ENCODE assay signal across 23 mouse cellular contexts in genomic region chr1:157027681-157028080, GRCm38 (mm10).
DNase-seq lines count a peak whose midpoint lies in the region; ATAC-seq and TF ChIP-seq lines count a peak whose summit lies in the region.
"Had no signal": no experiment of that assay in that cellular context is flagged by ENCODE, and none has a peak within 500 bp of the region (broad histone marks: within the 10 kb centered on the region; RNA-seq: fewer than 3 reads in every experiment).

No protein-coding gene starts in this region.

- peaks cover 32% of the 10 kb centered on the region for H3K4me1 ChIP-seq in midbrain, embryonic 10.5 days
- 0 out of 2 replicates have a peak, but pooled peaks cover 2% of the 10 kb centered on the region for H3K4me1 ChIP-seq in midbrain, embryonic 11.5 days (ENCODE audit: control insufficient read depth, insufficient read depth, low read length)
- H3K4me1 ChIP-seq in kidney, postnatal 0 days (replicated peaks; ENCODE audit: insufficient read depth, low read length), result no peaks in the 10 kb centered on the region
- H3K4me1 ChIP-seq: liver, embryonic 12.5 days; lung, embryonic 15.5 days; stomach, embryonic 15.5 days had no signal

- no peaks in the 10 kb centered on the region for H3K27me3 ChIP-seq in midbrain, embryonic 10.5 days (ENCODE audit: low read depth, poor library complexity, severe bottlenecking)
- H3K27me3 ChIP-seq in midbrain, embryonic 11.5 days (ENCODE audit: control insufficient read depth, insufficient read depth, low read length), result no peaks in the 10 kb centered on the region
- no peaks in the 10 kb centered on the region for H3K27me3 ChIP-seq in kidney, postnatal 0 days (ENCODE audit: insufficient read depth, low read length)
- H3K27me3 ChIP-seq: liver, embryonic 12.5 days; lung, embryonic 15.5 days; neural tube, embryonic 15.5 days; stomach, embryonic 15.5 days had no signal

- no peak overlapping the region for H3K4me2 ChIP-seq in midbrain, embryonic 11.5 days
- no peak overlapping the region for H3K4me2 ChIP-seq in kidney, postnatal 0 days (ENCODE audit: low read length)
- H3K4me2 ChIP-seq: liver, embryonic 12.5 days; lung, embryonic 15.5 days; neural tube, embryonic 15.5 days; stomach, embryonic 15.5 days had no signal

- no peak for ATAC-seq in midbrain, embryonic 11.5 days (ENCODE audit: low FRiP score)
- ATAC-seq in kidney, postnatal 0 days (replicated peaks; ENCODE audit: low FRiP score, low read depth), result peak; percentile 79
- ATAC-seq: hindbrain, embryonic 16.5 days; liver, embryonic 12.5 days had no signal

- 79% methylated on average over 7 of the region's 7 CpGs for WGBS in midbrain, embryonic 10.5 days
- 75% methylated on average over 7 of the region's 7 CpGs for WGBS in midbrain, embryonic 11.5 days
- 66% methylated on average over 7 of the region's 7 CpGs for WGBS in kidney, postnatal 0 days

- H3K27ac ChIP-seq in midbrain, embryonic 10.5 days (replicated peaks), result peak overlapping the region; percentile 33; the same call in 1 of the 2 replicates
- H3K27ac ChIP-seq in midbrain, embryonic 11.5 days (ENCODE audit: low read depth, low read length), result no peak overlapping the region
- H3K27ac ChIP-seq in kidney, postnatal 0 days, result no peak overlapping the region
- H3K27ac ChIP-seq: heart, embryonic 10.5 days; liver, embryonic 12.5 days; lung, embryonic 15.5 days; macrophage; neural tube, embryonic 15.5 days; stomach, embryonic 15.5 days had no signal

- DNase-seq in cerebellum, postnatal 10 days, result peak; percentile 71 to 78
- no peak for DNase-seq in cerebellum, postnatal 4 days (ENCODE audit: low spot score in 2 of 2)
- DNase-seq in midbrain, embryonic 10.5 days (ENCODE audit: low spot score), result no peak
- no peak for DNase-seq in midbrain, embryonic 11.5 days (ENCODE audit: low spot score, missing footprints)
- DNase-seq in kidney, postnatal 0 days (ENCODE audit: low spot score), result no peak
- no peak for DNase-seq in yolk sac, embryonic 10.5 days (ENCODE audit: low spot score)
- DNase-seq in heart, postnatal 14 days, result no peak
- DNase-seq in embryo, embryonic 11 days, result no peak
- DNase-seq: adrenal gland, postnatal 25 days; cerebellum, adult 8-10 months; gastrocnemius, postnatal 25 days; heart, postnatal 10 days; midbrain, embryonic 14.5 days; right cerebral cortex, postnatal 4 days; thymus, adult 2 months had no signal

- no peaks in the 10 kb centered on the region for H3K36me3 ChIP-seq in midbrain, embryonic 10.5 days
- H3K36me3 ChIP-seq in midbrain, embryonic 11.5 days (ENCODE audit: control insufficient read depth, insufficient read depth, low read length), result no peaks in the 10 kb centered on the region
- no peaks in the 10 kb centered on the region for H3K36me3 ChIP-seq in kidney, postnatal 0 days (ENCODE audit: insufficient read depth, low read length)
- H3K36me3 ChIP-seq: heart, embryonic 10.5 days; liver, embryonic 12.5 days; lung, embryonic 15.5 days; neural tube, embryonic 15.5 days; stomach, embryonic 15.5 days had no signal

- no peak overlapping the region for H3K4me3 ChIP-seq in midbrain, embryonic 10.5 days
- no peak overlapping the region for H3K4me3 ChIP-seq in midbrain, embryonic 11.5 days (ENCODE audit: low read depth, low read length)
- H3K4me3 ChIP-seq in kidney, postnatal 0 days (replicated peaks; ENCODE audit: low read depth, low read length), result no peak overlapping the region
- H3K4me3 ChIP-seq: heart, embryonic 10.5 days; liver, embryonic 12.5 days; lung, embryonic 15.5 days; myocyte; neural tube, embryonic 15.5 days; stomach, embryonic 15.5 days had no signal

- H3K9ac ChIP-seq in midbrain, embryonic 11.5 days (ENCODE audit: low read length), result no peak overlapping the region
- no peak overlapping the region for H3K9ac ChIP-seq in kidney, postnatal 0 days (ENCODE audit: low read depth, low read length)
- H3K9ac ChIP-seq: liver, embryonic 12.5 days; lung, embryonic 15.5 days; neural tube, embryonic 15.5 days; stomach, embryonic 15.5 days had no signal

- no peak for TF ChIP-seq CTCF in kidney, postnatal 0 days (IDR thresholded peaks at IDR 0.05; ENCODE audit: low read depth)

- intact Hi-C loops in heart, postnatal 14 days (cut with DNase I), result no loop called here

- no peaks in the 10 kb centered on the region for H3K9me3 ChIP-seq in midbrain, embryonic 10.5 days (replicated peaks)
- no peaks in the 10 kb centered on the region for H3K9me3 ChIP-seq in midbrain, embryonic 11.5 days (ENCODE audit: control insufficient read depth, low read length)
- H3K9me3 ChIP-seq in kidney, postnatal 0 days (replicated peaks; ENCODE audit: low read length), result no peaks in the 10 kb centered on the region
- H3K9me3 ChIP-seq: heart, embryonic 10.5 days; liver, embryonic 12.5 days; lung, embryonic 15.5 days; neural tube, embryonic 15.5 days; stomach, embryonic 15.5 days had no signal

Comparison
In these comparisons a context has a peak if more than half of its experiments do, and no peak if none do; other contexts are left out.
1. DNase-seq: peak in cerebellum, postnatal 10 days (2 of 2); none in cerebellum, postnatal 4 days (0 of 2), midbrain, embryonic 10.5 days (single experiment), midbrain, embryonic 11.5 days (single experiment), kidney, postnatal 0 days (single experiment), yolk sac, embryonic 10.5 days (single experiment), heart, postnatal 14 days (0 of 2) and embryo, embryonic 11 days (single experiment).